Mouse (Mus musculus): ENCODE results near the gene Crtap.

DNA sequence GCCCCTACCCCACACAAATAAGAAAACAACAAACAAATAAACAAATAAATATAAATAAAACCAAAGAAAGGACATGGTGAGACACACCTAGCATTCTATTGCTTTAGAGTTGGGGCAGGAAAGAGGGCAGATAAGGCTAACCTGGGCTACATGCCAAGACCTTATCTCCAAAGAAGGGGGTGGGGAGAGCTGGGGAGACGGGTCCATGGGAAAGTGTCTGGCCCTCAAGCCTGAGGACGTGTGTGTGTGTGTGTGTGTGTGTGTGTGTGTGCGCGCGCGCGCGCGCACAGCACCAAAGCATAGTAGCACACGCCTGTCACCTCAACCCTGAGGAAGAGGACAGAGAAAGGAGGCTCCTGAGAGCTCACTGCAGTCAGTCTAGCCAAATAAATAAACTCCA lies 13.3 kb downstream of the Crtap start:
- no peak for TF ChIP-seq CTCF (IDR thresholded peaks at IDR 0.05; ENCODE audit: low read depth)
- no peak for TF ChIP-seq EP300 (IDR thresholded peaks at IDR 0.05; ENCODE audit: low read depth)

Data from liver, embryonic 14.5 days (tissue).